Mouse (Mus musculus): ENCODE data around the gene Epha8. TPM values are rescaled to one million over a fixed set of nuclear protein-coding genes. Genes with fewer than 3 reads are reported as not detected.

Epha8 gene
- total RNA-seq, 2 experiments from 2014 or later, result 4.7 to 5.5 TPM

- intact Hi-C loops (cut with DNase I), result no loop called here
- no peak for DNase-seq (ENCODE audit: low spot score in 2 of 2)
Observed at GRCm38 (mm10) chr4:136961642-136962285, 5.1 kb upstream of the Epha8 start.

GRCm38 (mm10) chr4:136960581-136960980 is 4.0 kb upstream of the Epha8 start:
- no peak for DNase-seq (ENCODE audit: low spot score in 2 of 2)
- intact Hi-C loops (cut with DNase I), result no loop called here

GRCm38 (mm10) chr4:136960068-136960467 is 3.5 kb upstream of the Epha8 start:
- no peak for DNase-seq (ENCODE audit: low spot score in 2 of 2)
- intact Hi-C loops (cut with DNase I), result no loop called here

GRCm38 (mm10) chr4:136954562-136954961 is 2.1 kb downstream of the Epha8 start:
- intact Hi-C loops (cut with DNase I), result no loop called here
- no peak for DNase-seq (ENCODE audit: low spot score in 2 of 2)

- intact Hi-C loops (cut with DNase I), result no loop called here
- DNase-seq (ENCODE audit: low spot score in 2 of 2), result no peak
Observed at GRCm38 (mm10) chr4:136949266-136949989, 7.2 kb downstream of the Epha8 start.

GRCm38 (mm10) chr4:136945397-136945796 is 11.2 kb downstream of the Epha8 start:
- no peak for DNase-seq (ENCODE audit: low spot score in 2 of 2)
- intact Hi-C loops (cut with DNase I), result no loop called here

GRCm38 (mm10) chr4:136944558-136945350 is 11.9 kb downstream of the Epha8 start:
- intact Hi-C loops (cut with DNase I), result no loop called here
- DNase-seq (ENCODE audit: low spot score in 2 of 2), result no peak

- intact Hi-C loops (cut with DNase I), result no loop called here
- DNase-seq (ENCODE audit: low spot score in 2 of 2), result no peak
Observed at GRCm38 (mm10) chr4:136943175-136943574, 13.4 kb downstream of the Epha8 start.

GRCm38 (mm10) chr4:136942761-136943160 is 13.9 kb downstream of the Epha8 start:
- intact Hi-C loops (cut with DNase I), result no loop called here
- DNase-seq (ENCODE audit: low spot score in 2 of 2), result no peak

- DNase-seq (ENCODE audit: low spot score in 2 of 2), result no peak
- intact Hi-C loops (cut with DNase I), result no loop called here
Observed at GRCm38 (mm10) chr4:136937935-136938334, 18.7 kb downstream of the Epha8 start.

- no peak for DNase-seq (ENCODE audit: low spot score in 2 of 2)
- intact Hi-C loops (cut with DNase I), result no loop called here
Observed at GRCm38 (mm10) chr4:136937344-136937743, 19.3 kb downstream of the Epha8 start.

GRCm38 (mm10) chr4:136934746-136935613 is 21.6 kb downstream of the Epha8 start:
- intact Hi-C loops (cut with DNase I), result no loop called here

GRCm38 (mm10) chr4:136930474-136930873 is 26.1 kb downstream of the Epha8 start:
- intact Hi-C loops (cut with DNase I), result no loop called here
- DNase-seq (ENCODE audit: low spot score in 2 of 2), result no peak

More at GRCm38 (mm10) chr4:136934746-136935613, 21.6 kb downstream of the Epha8 start:
- DNase-seq (ENCODE audit: low spot score in 2 of 2), result no peak

GRCm38 (mm10) chr4:136928928-136929327 is 27.7 kb downstream of the Epha8 start:
- DNase-seq (ENCODE audit: low spot score in 2 of 2), result no peak
- intact Hi-C loops (cut with DNase I), result no loop called here

GRCm38 (mm10) chr4:136925804-136926203 is 30.8 kb downstream of the Epha8 start:
- intact Hi-C loops (cut with DNase I), result no loop called here
- no peak for DNase-seq (ENCODE audit: low spot score in 2 of 2)

GRCm38 (mm10) chr4:136924529-136924928 is 32.1 kb downstream of the Epha8 start:
- DNase-seq (ENCODE audit: low spot score in 2 of 2), result no peak
- intact Hi-C loops (cut with DNase I), result no loop called here

GRCm38 (mm10) chr4:136919526-136919925 is 37.1 kb downstream of the Epha8 start:
- intact Hi-C loops (cut with DNase I), result no loop called here
- DNase-seq (ENCODE audit: low spot score in 2 of 2), result no peak

- intact Hi-C loops (cut with DNase I), result no loop called here
- no peak for DNase-seq (ENCODE audit: low spot score in 2 of 2)
Observed at GRCm38 (mm10) chr4:136918834-136919233, 37.8 kb downstream of the Epha8 start.

GRCm38 (mm10) chr4:136917165-136917524 is 39.5 kb downstream of the Epha8 start:
- intact Hi-C loops (cut with DNase I), result no loop called here
- no peak for DNase-seq (ENCODE audit: low spot score in 2 of 2)

Measured in left cerebral cortex, postnatal 36 days (tissue).